Mouse (Mus musculus) MEL (cell line): ENCODE measurements around the gene Ier2.

Experiments
- CTCF ChIP-seq, 3 experiments: IDR thresholded peaks in 2 of 3; conservative IDR thresholded peaks in 1 of 3; 2 replicates each; pipeline ENCODE4 v1.5.1; 2011 to 2012; ENCODE audit warnings: low read length in 3 of 3, low read depth in 2 of 3, mild to moderate bottlenecking in 2 of 3, improper control_type of control experiment in 1 of 3, inconsistent platforms in 1 of 3, mixed read lengths in 1 of 3, moderate library complexity in 1 of 3; ENCODE audit not compliant: control insufficient read depth in 1 of 3, insufficient read depth in 1 of 3, poor library complexity in 1 of 3, severe bottlenecking in 1 of 3
- HCFC1 ChIP-seq: IDR thresholded peaks from 2 replicates; pipeline ENCODE4 v1.6.1; 2012; ENCODE audit warnings: low read depth, mild to moderate bottlenecking, inconsistent platforms, low read length, improper control_type of control experiment, moderate library complexity
- MYB ChIP-seq: IDR thresholded peaks from 2 replicates; pipeline ENCODE4 v1.6.1; 2011; ENCODE audit warnings: mild to moderate bottlenecking, low read depth, low read length, improper control_type of control experiment
- NRF1 ChIP-seq: IDR thresholded peaks from 2 replicates; pipeline ENCODE4 v1.6.1; 2014; ENCODE audit warnings: low read depth, mild to moderate bottlenecking, inconsistent platforms, low read length, improper control_type of control experiment, moderate library complexity; ENCODE audit not compliant: poor library complexity, insufficient read depth, severe bottlenecking
- POLR2A ChIP-seq, 2 experiments: IDR thresholded peaks; 2 replicates each; pipeline ENCODE4 v1.6.1; 2011 to 2012; ENCODE audit warnings: low read length in 2 of 2, mild to moderate bottlenecking in 2 of 2, control low read depth in 1 of 2, improper control_type of control experiment in 1 of 2, low read depth in 1 of 2, moderate library complexity in 1 of 2; ENCODE audit not compliant: control insufficient read depth in 1 of 2, insufficient read depth in 1 of 2, poor library complexity in 1 of 2
- SIN3A ChIP-seq: IDR thresholded peaks from 2 replicates; pipeline ENCODE4 v1.6.1; 2012; ENCODE audit warnings: low read length, improper control_type of control experiment, inconsistent platforms

GRCm38 (mm10) chr8:84655336-84656190, 7.1 kb downstream of the Ier2 start:
- TF ChIP-seq SIN3A (no peak), HCFC1 (no peak), POLR2A (IDR thresholded peaks at IDR 0.05; ENCODE audit: control insufficient read depth in 1 of 2, insufficient read depth in 1 of 2, low read depth in 1 of 2, low read length in 2 of 2, poor library complexity in 1 of 2) (no peak), MYB (no peak), CTCF (IDR thresholded peaks at IDR 0.05 in 2 of 3, conservative IDR thresholded peaks at IDR 0.05 in 1 of 3; ENCODE audit: control insufficient read depth in 1 of 3, insufficient read depth in 1 of 3, low read depth in 2 of 3, low read length in 3 of 3, poor library complexity in 1 of 3, severe bottlenecking in 1 of 3) (no peak), NRF1 (no peak)
